Mouse (Mus musculus): ENCODE measurements around the gene Cfap126. TPM values are rescaled to one million over a fixed set of nuclear protein-coding genes. Genes with fewer than 3 reads are reported as not detected.

Gene Cfap126
- polyA plus RNA-seq, 1 experiment from 2014 or later: 8.8 TPM

GRCm38 (mm10) chr1:171101733-171102546 is 11.8 kb upstream of the Cfap126 start:
- no peaks in the 10 kb centered on the region for H3K27me3 ChIP-seq (replicated peaks; ENCODE audit: control insufficient read depth, insufficient read depth, low read length)
- H3K9ac ChIP-seq (ENCODE audit: low read length): peak overlapping the region; percentile 68
- under 1% methylated on average over 38 of the region's 40 CpGs for WGBS
- peak overlapping the region; percentile 55 for H3K4me3 ChIP-seq (ENCODE audit: low read depth, low read length)
- H3K36me3 ChIP-seq (ENCODE audit: control insufficient read depth, insufficient read depth, low read length): no peaks in the 10 kb centered on the region
- H3K4me2 ChIP-seq (ENCODE audit: low read length): peak overlapping the region; percentile 51
- peak overlapping the region; percentile 75; the same call in 1 of the 2 replicates for H3K27ac ChIP-seq (ENCODE audit: low read depth, low read length)
- H3K9me3 ChIP-seq (replicated peaks; ENCODE audit: control insufficient read depth, low read length): no peaks in the 10 kb centered on the region
- ATAC-seq (peak; percentile 90), DNase-seq (ENCODE audit: low spot score) (peak; percentile 87)
- H3K4me1 ChIP-seq (ENCODE audit: control insufficient read depth, insufficient read depth, low read length): 0 out of 2 replicates have a peak, but pooled peaks cover 2% of the 10 kb centered on the region

- peak; percentile 94 for ATAC-seq
- Histone ChIP-seq H3K9ac (ENCODE audit: low read length) (peak overlapping the region; percentile 68), H3K4me3 (ENCODE audit: low read depth, low read length) (peak overlapping the region; percentile 55), H3K4me1 (ENCODE audit: control insufficient read depth, insufficient read depth, low read length) (0 out of 2 replicates have a peak, but pooled peaks cover 2% of the 10 kb centered on the region), H3K27me3 (replicated peaks; ENCODE audit: control insufficient read depth, insufficient read depth, low read length) (no peaks in the 10 kb centered on the region), H3K36me3 (ENCODE audit: control insufficient read depth, insufficient read depth, low read length) (no peaks in the 10 kb centered on the region), H3K27ac (ENCODE audit: low read depth, low read length) (peak overlapping the region; percentile 75; the same call in 1 of the 2 replicates), H3K9me3 (replicated peaks; ENCODE audit: control insufficient read depth, low read length) (no peaks in the 10 kb centered on the region), H3K4me2 (ENCODE audit: low read length) (peak overlapping the region; percentile 51)
- DNase-seq (ENCODE audit: low spot score): peak; percentile 88
- under 1% methylated on average over 35 of the region's 35 CpGs for WGBS
Measured at GRCm38 (mm10) chr1:171102547-171103177, 11.1 kb upstream of the Cfap126 start.

- WGBS: 8% methylated on average over 10 of the region's 10 CpGs
- peak overlapping the region; percentile 51 for H3K4me2 ChIP-seq (ENCODE audit: low read length)
- ATAC-seq: no peak; the same call in 1 of the 2 replicates
- DNase-seq (ENCODE audit: low spot score): peak; percentile 38
- no peaks in the 10 kb centered on the region for H3K27me3 ChIP-seq (replicated peaks; ENCODE audit: control insufficient read depth, insufficient read depth, low read length)
- peak overlapping the region; percentile 55 for H3K4me3 ChIP-seq (ENCODE audit: low read depth, low read length)
- no peak overlapping the region for H3K27ac ChIP-seq (ENCODE audit: low read depth, low read length)
- no peaks in the 10 kb centered on the region for H3K36me3 ChIP-seq (ENCODE audit: control insufficient read depth, insufficient read depth, low read length)
- 0 out of 2 replicates have a peak overlapping the region, but pooled peaks have one; percentile 35 for H3K9ac ChIP-seq (ENCODE audit: low read length)
- H3K9me3 ChIP-seq (replicated peaks; ENCODE audit: control insufficient read depth, low read length): no peaks in the 10 kb centered on the region
- 0 out of 2 replicates have a peak, but pooled peaks cover 2% of the 10 kb centered on the region for H3K4me1 ChIP-seq (ENCODE audit: control insufficient read depth, insufficient read depth, low read length)
Measured at GRCm38 (mm10) chr1:171103179-171103840, 10.4 kb upstream of the Cfap126 start.

GRCm38 (mm10) chr1:171105226-171105625 is 8.5 kb upstream of the Cfap126 start:
- H3K27ac ChIP-seq (ENCODE audit: low read depth, low read length): no peak overlapping the region
- DNase-seq (ENCODE audit: low spot score) (no peak), ATAC-seq (no peak)
- H3K9me3 ChIP-seq (replicated peaks; ENCODE audit: control insufficient read depth, low read length): no peaks in the 10 kb centered on the region
- no peaks in the 10 kb centered on the region for H3K27me3 ChIP-seq (replicated peaks; ENCODE audit: control insufficient read depth, insufficient read depth, low read length)
- no peaks in the 10 kb centered on the region for H3K36me3 ChIP-seq (ENCODE audit: control insufficient read depth, insufficient read depth, low read length)
- WGBS: 67% methylated on average over 6 of the region's 6 CpGs
- no peak overlapping the region for H3K4me3 ChIP-seq (ENCODE audit: low read depth, low read length)
- no peak overlapping the region for H3K4me2 ChIP-seq (ENCODE audit: low read length)
- no peak overlapping the region for H3K9ac ChIP-seq (ENCODE audit: low read length)
- peaks cover 2% of the 10 kb centered on the region; the same call in 1 of the 2 replicates for H3K4me1 ChIP-seq (ENCODE audit: control insufficient read depth, insufficient read depth, low read length)

GRCm38 (mm10) chr1:171109620-171110019 is 4.1 kb upstream of the Cfap126 start:
- H3K4me3 ChIP-seq (ENCODE audit: low read depth, low read length): no peak overlapping the region
- no peak overlapping the region for H3K4me2 ChIP-seq (ENCODE audit: low read length)
- H3K27me3 ChIP-seq (replicated peaks; ENCODE audit: control insufficient read depth, insufficient read depth, low read length): no peaks in the 10 kb centered on the region
- H3K9me3 ChIP-seq (replicated peaks; ENCODE audit: control insufficient read depth, low read length): no peaks in the 10 kb centered on the region
- no peak for ATAC-seq
- H3K36me3 ChIP-seq (ENCODE audit: control insufficient read depth, insufficient read depth, low read length): no peaks in the 10 kb centered on the region
- 44% methylated on average over 9 of the region's 9 CpGs for whole genome bisulfite sequencing
- no peak for DNase-seq (ENCODE audit: low spot score)
- no peak overlapping the region for H3K9ac ChIP-seq (ENCODE audit: low read length)
- no peak overlapping the region for H3K27ac ChIP-seq (ENCODE audit: low read depth, low read length)
- H3K4me1 ChIP-seq (ENCODE audit: control insufficient read depth, insufficient read depth, low read length): peaks cover 12% of the 10 kb centered on the region; the same call in 1 of the 2 replicates

- no peaks in the 10 kb centered on the region for H3K27me3 ChIP-seq (replicated peaks; ENCODE audit: control insufficient read depth, insufficient read depth, low read length)
- H3K9ac ChIP-seq (ENCODE audit: low read length): peak overlapping the region; percentile 65
- H3K9me3 ChIP-seq (replicated peaks; ENCODE audit: control insufficient read depth, low read length): no peaks in the 10 kb centered on the region
- H3K27ac ChIP-seq (ENCODE audit: low read depth, low read length): peak overlapping the region; percentile 81
- no peaks in the 10 kb centered on the region for H3K36me3 ChIP-seq (ENCODE audit: control insufficient read depth, insufficient read depth, low read length)
- H3K4me2 ChIP-seq (ENCODE audit: low read length): peak overlapping the region; percentile 65
- H3K4me1 ChIP-seq (ENCODE audit: control insufficient read depth, insufficient read depth, low read length): peaks cover 12% of the 10 kb centered on the region; the same call in 1 of the 2 replicates
- peak; percentile 68 for ATAC-seq
- WGBS: 7% methylated on average over 15 of the region's 15 CpGs
- DNase-seq (ENCODE audit: low spot score): no peak
- peak overlapping the region; percentile 50 for H3K4me3 ChIP-seq (ENCODE audit: low read depth, low read length)
Measured at GRCm38 (mm10) chr1:171110659-171111019, 3.1 kb upstream of the Cfap126 start.

GRCm38 (mm10) chr1:171111020-171111780 is 2.5 kb upstream of the Cfap126 start:
- ATAC-seq: peak; percentile 95
- Histone ChIP-seq H3K36me3 (ENCODE audit: control insufficient read depth, insufficient read depth, low read length) (no peaks in the 10 kb centered on the region), H3K9ac (ENCODE audit: low read length) (peak overlapping the region; percentile 65), H3K4me1 (ENCODE audit: control insufficient read depth, insufficient read depth, low read length) (peaks cover 12% of the 10 kb centered on the region; the same call in 1 of the 2 replicates), H3K4me2 (ENCODE audit: low read length) (peak overlapping the region; percentile 65), H3K27ac (ENCODE audit: low read depth, low read length) (peak overlapping the region; percentile 81), H3K4me3 (ENCODE audit: low read depth, low read length) (peak overlapping the region; percentile 50), H3K9me3 (replicated peaks; ENCODE audit: control insufficient read depth, low read length) (no peaks in the 10 kb centered on the region), H3K27me3 (replicated peaks; ENCODE audit: control insufficient read depth, insufficient read depth, low read length) (no peaks in the 10 kb centered on the region)
- peak; percentile 98 for DNase-seq (ENCODE audit: low spot score)
- WGBS: 0% methylated on average over 38 of the region's 38 CpGs
